Mouse (Mus musculus): Measurements from ENCODE around the gene Pde3a.

The Pde3a gene

GRCm38 (mm10) chr6:141408758-141409157, 159.7 kb downstream of the Pde3a start:
- no peak for DNase-seq

GRCm38 (mm10) chr6:141410836-141411235, 161.8 kb downstream of the Pde3a start:
- DNase-seq: no peak

- DNase-seq: no peak
Measured at GRCm38 (mm10) chr6:141425114-141425513, 176.0 kb downstream of the Pde3a start.

- no peak for DNase-seq
Measured at GRCm38 (mm10) chr6:141428587-141428986, 179.5 kb downstream of the Pde3a start.

- DNase-seq: no peak
Measured at GRCm38 (mm10) chr6:141430134-141430533, 181.1 kb downstream of the Pde3a start.

GRCm38 (mm10) chr6:141432271-141432974, 183.4 kb downstream of the Pde3a start:
- DNase-seq: no peak

GRCm38 (mm10) chr6:141433917-141434756, 185.1 kb downstream of the Pde3a start:
- DNase-seq: no peak

GRCm38 (mm10) chr6:141435160-141435559, 186.1 kb downstream of the Pde3a start:
- DNase-seq: no peak

- DNase-seq: no peak
Measured at GRCm38 (mm10) chr6:141439965-141440364, 190.9 kb downstream of the Pde3a start.

GRCm38 (mm10) chr6:141447547-141447946, 198.5 kb downstream of the Pde3a start:
- DNase-seq: no peak

- DNase-seq: no peak
Measured at GRCm38 (mm10) chr6:141448886-141449285, 199.8 kb downstream of the Pde3a start.

- no peak for DNase-seq
Measured at GRCm38 (mm10) chr6:141455335-141455734, 206.3 kb downstream of the Pde3a start.

GRCm38 (mm10) chr6:141456591-141456990, 207.5 kb downstream of the Pde3a start:
- no peak for DNase-seq

- no peak for DNase-seq
Measured at GRCm38 (mm10) chr6:141470251-141470650, 221.2 kb downstream of the Pde3a start.

GRCm38 (mm10) chr6:141474223-141474622, 225.2 kb downstream of the Pde3a start:
- DNase-seq: no peak

GRCm38 (mm10) chr6:141474696-141475095, 225.6 kb downstream of the Pde3a start:
- no peak for DNase-seq

- no peak for DNase-seq
Measured at GRCm38 (mm10) chr6:141485302-141486021, 236.4 kb downstream of the Pde3a start.

- DNase-seq: no peak
Measured at GRCm38 (mm10) chr6:141487266-141487665, 238.2 kb downstream of the Pde3a start.

- DNase-seq: no peak
Measured at GRCm38 (mm10) chr6:141488619-141489018, 239.6 kb downstream of the Pde3a start.

- no peak for DNase-seq
Measured at GRCm38 (mm10) chr6:141494909-141495308, 245.8 kb downstream of the Pde3a start.

GRCm38 (mm10) chr6:141495634-141496418, 246.8 kb downstream of the Pde3a start:
- no peak for DNase-seq

GRCm38 (mm10) chr6:141499511-141499910, 250.4 kb downstream of the Pde3a start:
- DNase-seq: no peak

- no peak for DNase-seq
Measured at GRCm38 (mm10) chr6:141501171-141501570, 252.1 kb downstream of the Pde3a start.

All from spleen, adult 18-20 months (tissue).